Mouse (Mus musculus): ENCODE data around the gene Hlcs.

Gene Hlcs

GRCm38 (mm10) chr16:94239567-94239966, 73.8 kb downstream of the Hlcs start:
- TF ChIP-seq POU5F1 (IDR thresholded peaks at IDR 0.05; ENCODE audit: borderline replicate concordance, low read length) (no peak), NANOG (IDR thresholded peaks at IDR 0.05; ENCODE audit: borderline replicate concordance, low read length) (no peak), CTCF (conservative IDR thresholded peaks at IDR 0.05; ENCODE audit: low read length) (no peak)

GRCm38 (mm10) chr16:94239146-94239545, 74.2 kb downstream of the Hlcs start:
- Histone ChIP-seq H3K4me3 (replicated peaks; ENCODE audit: low read length) (no peak overlapping the region), H3K36me3 (ENCODE audit: insufficient read depth, low read length) (no peaks in the 10 kb centered on the region), H3K9me3 (ENCODE audit: low read length) (no peaks in the 10 kb centered on the region), H3K4me1 (replicated peaks; ENCODE audit: low read depth, low read length) (peaks cover 65% of the 10 kb centered on the region), H3K27me3 (ENCODE audit: insufficient read depth, low read length) (peaks cover 3% of the 10 kb centered on the region; the same call in 1 of the 2 replicates)
- no peak for TF ChIP-seq NANOG (IDR thresholded peaks at IDR 0.05; ENCODE audit: borderline replicate concordance, low read length)
- TF ChIP-seq POU5F1 (IDR thresholded peaks at IDR 0.05; ENCODE audit: borderline replicate concordance, low read length), result no peak
- TF ChIP-seq CTCF (conservative IDR thresholded peaks at IDR 0.05; ENCODE audit: low read length), result no peak

More at GRCm38 (mm10) chr16:94239567-94239966, 73.8 kb downstream of the Hlcs start:
- no peak overlapping the region for H3K4me3 ChIP-seq (replicated peaks; ENCODE audit: low read length)
- peaks cover 3% of the 10 kb centered on the region; the same call in 1 of the 2 replicates for H3K27me3 ChIP-seq (ENCODE audit: insufficient read depth, low read length)
- no peaks in the 10 kb centered on the region for H3K9me3 ChIP-seq (ENCODE audit: low read length)
- H3K4me1 ChIP-seq (replicated peaks; ENCODE audit: low read depth, low read length), result peaks cover 65% of the 10 kb centered on the region
- H3K36me3 ChIP-seq (ENCODE audit: insufficient read depth, low read length), result no peaks in the 10 kb centered on the region

GRCm38 (mm10) chr16:94237130-94237484, 76.3 kb downstream of the Hlcs start:
- no peaks in the 10 kb centered on the region for H3K36me3 ChIP-seq (ENCODE audit: insufficient read depth, low read length)
- H3K4me3 ChIP-seq (replicated peaks; ENCODE audit: low read length), result no peak overlapping the region
- peaks cover 3% of the 10 kb centered on the region; the same call in 1 of the 2 replicates for H3K27me3 ChIP-seq (ENCODE audit: insufficient read depth, low read length)
- peaks cover 64% of the 10 kb centered on the region for H3K4me1 ChIP-seq (replicated peaks; ENCODE audit: low read depth, low read length)
- no peaks in the 10 kb centered on the region; the same call in 1 of the 2 replicates for H3K9me3 ChIP-seq (ENCODE audit: low read length)
- no peak for TF ChIP-seq NANOG (IDR thresholded peaks at IDR 0.05; ENCODE audit: borderline replicate concordance, low read length)
- TF ChIP-seq CTCF (conservative IDR thresholded peaks at IDR 0.05; ENCODE audit: low read length), result no peak
- no peak for TF ChIP-seq POU5F1 (IDR thresholded peaks at IDR 0.05; ENCODE audit: borderline replicate concordance, low read length)

- Histone ChIP-seq H3K4me3 (replicated peaks; ENCODE audit: low read length) (no peak overlapping the region), H3K36me3 (ENCODE audit: insufficient read depth, low read length) (no peaks in the 10 kb centered on the region), H3K4me1 (replicated peaks; ENCODE audit: low read depth, low read length) (peaks cover 64% of the 10 kb centered on the region), H3K9me3 (ENCODE audit: low read length) (no peaks in the 10 kb centered on the region; the same call in 1 of the 2 replicates), H3K27me3 (ENCODE audit: insufficient read depth, low read length) (peaks cover 3% of the 10 kb centered on the region; the same call in 1 of the 2 replicates)
- no peak for TF ChIP-seq NANOG (IDR thresholded peaks at IDR 0.05; ENCODE audit: borderline replicate concordance, low read length)
- no peak for TF ChIP-seq CTCF (conservative IDR thresholded peaks at IDR 0.05; ENCODE audit: low read length)
- no peak for TF ChIP-seq POU5F1 (IDR thresholded peaks at IDR 0.05; ENCODE audit: borderline replicate concordance, low read length)
Observed at GRCm38 (mm10) chr16:94236226-94237129, 76.9 kb downstream of the Hlcs start.

DNA sequence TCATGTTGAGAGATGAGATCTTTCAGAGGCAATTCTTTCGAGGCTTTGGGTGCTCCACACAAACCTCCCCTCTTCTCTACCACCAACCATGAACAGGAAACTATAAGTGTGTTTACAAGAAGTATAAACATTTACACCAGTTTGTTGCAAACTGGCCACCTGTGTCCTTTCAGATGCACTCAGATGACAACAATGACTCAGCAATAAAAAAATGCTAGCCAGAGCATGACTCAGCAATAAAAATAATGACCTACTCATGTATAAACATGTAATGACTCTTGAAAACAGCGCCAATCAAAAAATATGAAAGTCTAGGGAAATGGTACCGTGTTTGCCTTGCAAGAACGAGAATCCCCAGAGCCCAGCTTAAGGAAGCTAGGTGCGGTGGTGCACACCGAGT, 77.7 kb downstream of the Hlcs start:
- no peak overlapping the region for H3K4me3 ChIP-seq (replicated peaks; ENCODE audit: low read length)
- TF ChIP-seq POU5F1 (IDR thresholded peaks at IDR 0.05; ENCODE audit: borderline replicate concordance, low read length), result no peak
- TF ChIP-seq CTCF (conservative IDR thresholded peaks at IDR 0.05; ENCODE audit: low read length), result no peak
- TF ChIP-seq NANOG (IDR thresholded peaks at IDR 0.05; ENCODE audit: borderline replicate concordance, low read length), result no peak
- peaks cover 3% of the 10 kb centered on the region; the same call in 1 of the 2 replicates for H3K27me3 ChIP-seq (ENCODE audit: insufficient read depth, low read length)
- peaks cover 59% of the 10 kb centered on the region for H3K4me1 ChIP-seq (replicated peaks; ENCODE audit: low read depth, low read length)
- H3K9me3 ChIP-seq (ENCODE audit: low read length), result no peaks in the 10 kb centered on the region; the same call in 1 of the 2 replicates
- H3K36me3 ChIP-seq (ENCODE audit: insufficient read depth, low read length), result no peaks in the 10 kb centered on the region

- Histone ChIP-seq H3K27me3 (ENCODE audit: insufficient read depth, low read length) (peaks cover 3% of the 10 kb centered on the region; the same call in 1 of the 2 replicates), H3K4me1 (replicated peaks; ENCODE audit: low read depth, low read length) (peaks cover 59% of the 10 kb centered on the region), H3K9me3 (ENCODE audit: low read length) (no peaks in the 10 kb centered on the region; the same call in 1 of the 2 replicates), H3K4me3 (replicated peaks; ENCODE audit: low read length) (no peak overlapping the region), H3K36me3 (ENCODE audit: insufficient read depth, low read length) (no peaks in the 10 kb centered on the region)
- TF ChIP-seq CTCF (conservative IDR thresholded peaks at IDR 0.05; ENCODE audit: low read length) (no peak), NANOG (IDR thresholded peaks at IDR 0.05; ENCODE audit: borderline replicate concordance, low read length) (no peak), POU5F1 (IDR thresholded peaks at IDR 0.05; ENCODE audit: borderline replicate concordance, low read length) (no peak)
Observed at GRCm38 (mm10) chr16:94234202-94234601, 79.2 kb downstream of the Hlcs start.

DNA sequence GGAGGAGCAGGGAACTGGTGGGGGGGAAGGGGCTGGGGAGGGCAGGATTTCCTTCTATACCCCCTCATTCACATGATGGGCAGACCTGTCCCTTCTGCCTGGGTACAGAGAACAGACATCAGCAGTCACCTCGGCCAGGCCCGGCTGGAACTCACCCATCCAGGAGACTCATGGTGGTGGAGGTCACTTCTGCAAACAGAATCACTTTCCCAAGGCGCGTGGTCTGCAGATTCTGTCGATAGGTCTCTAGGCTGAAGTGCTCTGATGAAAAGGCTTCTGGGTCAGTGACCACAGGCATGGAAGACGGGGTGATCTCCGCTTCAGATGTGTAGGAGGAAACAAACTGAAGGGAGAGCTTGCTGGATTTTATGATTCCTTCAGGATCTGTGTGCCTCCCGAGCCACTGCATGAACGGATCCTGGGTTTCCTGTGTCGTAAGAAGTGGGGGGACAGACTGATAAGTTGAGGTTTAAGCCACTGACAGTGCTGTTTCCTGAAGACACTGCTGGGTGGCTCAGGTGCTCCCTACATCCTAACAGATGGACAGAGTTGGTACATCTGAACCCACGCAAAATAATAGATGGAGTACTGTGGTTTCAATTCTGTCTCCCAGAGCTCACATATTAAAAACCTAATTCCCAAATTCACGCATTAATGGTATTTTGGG, 82.3 kb downstream of the Hlcs start:
- TF ChIP-seq POU5F1 (IDR thresholded peaks at IDR 0.05; ENCODE audit: borderline replicate concordance, low read length), result no peak
- TF ChIP-seq CTCF (conservative IDR thresholded peaks at IDR 0.05; ENCODE audit: low read length), result no peak
- H3K27me3 ChIP-seq (ENCODE audit: insufficient read depth, low read length), result no peaks in the 10 kb centered on the region
- peaks cover 58% of the 10 kb centered on the region for H3K4me1 ChIP-seq (replicated peaks; ENCODE audit: low read depth, low read length)
- no peaks in the 10 kb centered on the region; the same call in 1 of the 2 replicates for H3K9me3 ChIP-seq (ENCODE audit: low read length)
- no peak overlapping the region for H3K4me3 ChIP-seq (replicated peaks; ENCODE audit: low read length)
- H3K36me3 ChIP-seq (ENCODE audit: insufficient read depth, low read length), result no peaks in the 10 kb centered on the region

- no peak for TF ChIP-seq POU5F1 (IDR thresholded peaks at IDR 0.05; ENCODE audit: borderline replicate concordance, low read length)
- no peak for TF ChIP-seq CTCF (conservative IDR thresholded peaks at IDR 0.05; ENCODE audit: low read length)
- TF ChIP-seq NANOG (IDR thresholded peaks at IDR 0.05; ENCODE audit: borderline replicate concordance, low read length), result no peak
- no peaks in the 10 kb centered on the region; the same call in 1 of the 2 replicates for H3K9me3 ChIP-seq (ENCODE audit: low read length)
- no peak overlapping the region for H3K4me3 ChIP-seq (replicated peaks; ENCODE audit: low read length)
- no peaks in the 10 kb centered on the region for H3K36me3 ChIP-seq (ENCODE audit: insufficient read depth, low read length)
- no peaks in the 10 kb centered on the region for H3K27me3 ChIP-seq (ENCODE audit: insufficient read depth, low read length)
- peaks cover 55% of the 10 kb centered on the region for H3K4me1 ChIP-seq (replicated peaks; ENCODE audit: low read depth, low read length)
Observed at GRCm38 (mm10) chr16:94230499-94230898, 82.9 kb downstream of the Hlcs start.
